Mouse (Mus musculus) natural killer cell, adult 2 months (primary cell): Measurements from ENCODE around the gene Plcl2.
"Not testable (repeated sequence)": the region's sequence is repeated elsewhere in the genome, so short reads cannot be mapped to it uniquely, and the experiment has no call there.

Experiments used
- DNase-seq, 2 experiments: peaks; one replicate each; pipeline ENCODE4 v3.0.0; 2022; ENCODE audit warnings: low spot score in 2 of 2

The Plcl2 gene

DNA sequence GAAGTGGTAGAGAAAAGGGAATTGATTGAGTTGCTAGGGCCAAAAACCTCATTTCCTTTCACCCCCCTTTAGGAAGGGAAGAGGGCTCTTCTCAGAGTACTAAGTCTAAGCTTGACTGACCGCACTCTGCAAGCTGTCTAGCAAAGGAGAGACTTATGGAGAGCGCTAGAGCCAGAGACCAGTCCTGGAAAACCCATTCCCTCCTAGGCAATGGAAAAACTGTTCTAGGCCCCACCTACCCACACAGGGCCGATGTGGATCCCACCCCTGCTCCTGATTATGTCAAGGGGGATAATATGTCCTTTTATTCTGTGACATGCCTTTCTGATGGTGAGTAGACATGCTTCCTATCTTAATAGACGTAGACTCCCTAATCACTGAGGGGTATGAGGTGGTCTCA lies 116.4 kb downstream of the Plcl2 start:
- DNase-seq, result no peak

DNA sequence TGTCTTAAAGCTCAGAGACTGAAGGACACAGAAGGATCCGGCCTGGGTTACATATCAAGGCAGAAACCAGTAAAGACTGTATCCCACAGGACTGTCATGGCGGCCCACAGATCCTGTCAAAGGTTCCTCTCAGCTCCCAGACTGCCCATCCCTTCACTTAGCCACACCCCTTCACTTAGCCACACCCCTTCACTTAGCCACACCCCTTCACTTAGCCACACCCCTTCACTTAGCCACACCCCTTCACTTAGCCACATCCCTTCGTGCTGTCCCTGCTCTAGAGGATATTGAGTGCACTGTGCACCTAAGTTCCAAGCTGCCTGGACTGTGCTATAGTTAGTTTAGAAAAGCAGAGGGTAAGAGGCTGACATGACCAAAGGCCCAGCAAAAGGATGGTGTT lies 118.5 kb downstream of the Plcl2 start:
- DNase-seq, result peak; percentile 24 to 40

DNA sequence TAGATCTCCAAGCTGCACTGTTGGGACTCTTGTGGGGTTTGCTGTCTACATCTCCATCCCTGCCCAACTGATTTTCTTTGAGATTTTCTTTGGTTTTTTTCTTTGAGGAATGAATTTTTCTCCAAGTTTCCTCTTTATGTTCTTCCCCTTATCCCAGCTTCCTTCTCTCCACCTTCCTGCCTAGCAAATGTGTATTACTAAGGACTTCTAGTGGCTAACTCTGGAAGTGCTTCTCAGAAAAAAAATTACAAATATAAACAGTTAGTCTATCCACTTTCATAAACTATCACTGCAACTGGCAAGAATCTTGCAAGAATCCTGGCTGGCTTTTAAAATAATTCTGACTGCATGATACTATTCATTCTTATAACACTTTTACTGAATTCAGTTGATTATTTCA lies 119.5 kb downstream of the Plcl2 start:
- DNase-seq, result no peak

DNA sequence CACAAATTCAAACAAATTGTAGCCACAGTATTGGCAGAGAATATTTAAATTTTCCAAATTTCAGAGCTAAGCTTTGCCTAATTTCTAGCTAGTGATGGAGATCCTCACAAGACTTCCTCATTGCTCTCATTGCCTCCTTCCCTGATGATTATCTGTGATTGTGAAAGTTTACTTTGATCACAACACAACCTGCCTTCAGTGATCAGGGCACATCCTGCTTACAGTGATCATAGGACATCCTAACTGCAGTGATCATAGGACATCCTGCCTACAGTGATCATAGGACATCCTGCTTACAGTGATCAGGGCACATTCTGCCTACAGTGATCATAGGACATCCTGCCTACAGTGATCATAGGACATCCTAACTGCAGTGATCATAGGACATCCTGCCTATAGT lies 121.8 kb downstream of the Plcl2 start:
- peak; percentile 1 to 5 for DNase-seq

DNA sequence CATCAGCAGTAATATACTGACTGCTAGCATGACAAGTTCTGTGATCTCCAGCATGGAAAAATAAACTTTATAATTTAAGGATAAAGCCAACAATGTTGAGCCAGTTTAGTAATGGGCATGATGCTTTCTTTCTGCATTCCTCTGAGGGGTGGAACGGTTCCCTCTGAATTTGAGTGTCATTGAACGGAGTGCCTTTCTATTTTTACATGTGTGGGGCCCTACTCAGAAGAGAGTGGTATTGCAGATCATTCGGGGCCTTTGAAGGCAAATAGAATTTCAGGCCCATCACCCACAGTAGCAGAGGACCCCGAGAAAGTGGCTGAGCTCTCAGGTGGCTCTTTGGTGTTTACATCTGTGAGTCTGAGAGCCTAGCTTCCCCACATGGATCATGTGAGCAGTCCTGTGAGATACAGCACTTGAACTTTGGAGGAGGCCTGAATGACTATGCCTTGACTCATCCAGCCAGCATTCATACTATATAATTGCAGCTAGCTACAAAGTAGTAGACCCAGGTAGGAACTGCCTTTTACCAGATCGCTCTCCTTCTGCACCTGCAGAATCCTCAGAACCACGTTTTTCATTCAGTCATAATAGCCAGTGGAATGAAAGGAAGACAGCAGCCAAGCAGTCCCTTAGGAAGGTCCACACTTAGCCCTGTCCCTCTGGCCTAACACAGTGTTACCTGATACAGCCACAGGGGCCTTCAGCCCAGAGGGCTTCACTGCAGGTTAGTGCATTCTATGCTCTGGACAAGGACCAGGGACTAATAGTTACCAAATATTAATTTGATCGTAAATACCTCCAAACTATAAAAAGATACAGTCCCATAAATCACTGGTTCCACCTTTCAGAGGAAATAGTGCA lies 125.0 kb downstream of the Plcl2 start:
- no peak for DNase-seq

DNA sequence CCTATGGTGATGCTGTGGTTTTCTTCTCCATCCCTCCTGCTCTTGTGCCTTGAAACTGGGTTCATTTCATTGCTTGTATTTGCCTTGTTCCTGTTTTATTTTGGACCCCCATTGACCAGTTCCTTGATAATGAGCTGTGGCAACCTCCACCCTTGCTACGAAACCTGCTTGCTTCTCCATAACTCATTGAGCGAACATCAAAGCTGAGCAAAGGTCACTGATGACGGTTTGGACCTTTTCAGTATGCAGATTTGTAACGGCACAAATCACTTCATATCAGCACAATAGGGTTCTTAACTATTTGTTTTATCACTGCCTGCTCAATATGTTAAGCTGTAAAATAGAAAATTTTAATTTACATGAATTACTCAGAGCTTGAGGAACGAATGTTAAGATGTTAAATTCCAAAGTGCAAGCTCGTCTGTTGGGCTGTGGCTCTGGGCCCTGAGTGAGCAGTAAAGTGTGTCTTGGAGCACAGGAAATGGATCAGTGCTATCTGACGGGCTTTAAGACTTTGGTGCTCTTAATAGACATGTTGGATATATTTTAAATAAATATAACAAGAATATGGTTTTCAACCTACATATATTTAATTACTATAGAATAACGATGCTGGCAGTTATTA lies 126.9 kb downstream of the Plcl2 start:
- no peak for DNase-seq

DNA sequence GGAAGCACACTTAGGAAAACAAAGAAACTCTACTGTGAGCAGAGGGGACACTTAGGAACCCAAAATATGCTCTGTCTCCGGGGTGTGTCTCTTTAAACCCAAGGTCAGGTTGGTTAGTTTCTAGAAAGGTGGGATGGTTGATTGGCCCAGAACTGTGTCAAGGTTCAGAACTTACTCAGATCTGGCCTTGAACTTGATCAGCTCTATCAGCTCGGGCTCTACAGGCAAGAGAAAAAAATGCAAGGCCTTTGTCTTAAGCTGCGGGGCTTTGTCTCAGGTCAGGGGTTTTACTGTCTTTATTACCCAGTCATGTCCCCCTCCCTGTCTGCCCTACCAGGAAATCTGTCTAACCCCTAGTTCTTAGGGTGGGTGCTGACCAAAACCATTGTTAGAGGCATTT lies 129.6 kb downstream of the Plcl2 start:
- DNase-seq, result no peak

DNA sequence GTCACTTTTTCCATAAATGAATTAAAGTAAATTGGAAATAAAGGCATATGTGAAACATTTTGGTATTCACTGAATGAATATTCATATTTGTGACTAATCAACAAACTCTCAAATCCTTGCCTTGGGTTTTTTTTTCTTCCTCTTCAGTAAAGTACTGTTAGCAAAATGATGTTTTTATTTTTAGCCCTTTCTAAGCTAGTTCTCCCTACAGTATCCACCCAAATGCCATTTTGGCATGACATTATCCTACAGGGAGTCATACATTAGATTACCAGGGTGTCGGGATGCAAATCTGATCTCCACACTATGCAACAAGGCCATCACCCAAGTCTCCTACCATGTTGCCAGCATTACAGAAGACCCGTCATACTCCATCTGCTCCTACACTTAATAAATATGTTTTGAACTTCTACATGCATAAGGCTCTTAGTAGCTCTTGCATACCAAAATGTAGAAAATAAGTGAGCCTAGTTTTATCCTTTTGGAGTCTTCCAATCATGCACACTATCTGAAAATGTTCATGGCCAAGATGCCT lies 131.9 kb downstream of the Plcl2 start:
- DNase-seq, result no peak

DNA sequence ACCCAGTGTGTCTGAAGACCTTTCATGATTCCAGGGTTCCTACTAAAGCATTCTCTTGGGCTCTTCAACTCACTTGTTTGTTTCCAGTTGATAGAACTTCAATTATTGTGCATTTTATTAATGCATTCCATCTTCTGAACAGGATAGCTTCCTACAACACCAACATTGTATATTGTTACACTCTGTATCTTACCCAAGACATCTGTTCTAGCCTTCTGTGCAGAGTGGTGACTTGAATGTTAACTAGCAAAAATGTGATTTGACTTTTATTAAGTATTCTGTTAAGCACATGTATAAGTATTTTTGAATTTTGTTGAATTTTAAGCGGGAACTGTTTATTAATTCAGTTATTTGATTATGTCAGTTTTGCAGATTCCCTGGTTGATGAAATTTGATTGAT lies 132.7 kb downstream of the Plcl2 start:
- DNase-seq, result no peak

DNA sequence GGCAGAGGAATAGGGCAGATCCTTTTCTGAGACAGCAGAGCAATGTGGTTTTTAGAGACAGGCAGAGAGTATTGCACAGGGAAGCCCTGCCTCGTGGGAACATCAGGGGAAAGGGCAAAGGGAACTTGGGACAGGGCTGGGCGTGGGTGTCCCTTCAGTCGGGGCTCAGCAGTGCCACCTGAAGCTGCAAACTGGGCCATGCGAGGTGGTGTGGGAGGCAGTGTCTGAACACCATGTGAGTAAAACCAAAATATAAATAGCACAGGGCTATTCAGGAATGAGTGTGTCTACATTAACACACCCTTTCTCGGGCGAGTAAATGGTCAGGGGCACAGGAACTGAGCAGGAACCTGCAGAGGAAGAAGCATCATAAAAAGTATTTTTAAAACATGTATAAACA lies 134.2 kb downstream of the Plcl2 start:
- DNase-seq, result no peak

DNA sequence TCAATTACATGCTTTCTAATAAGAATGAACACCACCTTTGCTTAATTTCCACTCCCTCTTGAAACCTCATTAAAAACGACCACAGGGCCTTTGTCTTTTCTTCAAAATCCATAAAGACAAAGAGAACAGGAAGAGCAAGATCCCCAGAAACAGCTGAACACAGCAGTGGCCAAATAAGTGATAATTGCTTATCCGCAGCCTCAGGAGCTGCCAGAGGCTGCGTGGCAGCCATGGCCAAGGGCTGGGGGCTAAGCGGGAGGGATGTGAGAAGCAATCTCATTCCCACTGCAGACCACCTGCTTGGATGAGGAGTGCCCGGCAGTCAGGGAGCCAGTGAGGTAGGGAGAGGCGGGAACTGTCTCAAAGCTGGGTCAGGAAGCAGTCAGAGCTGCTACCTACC lies 134.8 kb downstream of the Plcl2 start:
- no peak for DNase-seq

DNA sequence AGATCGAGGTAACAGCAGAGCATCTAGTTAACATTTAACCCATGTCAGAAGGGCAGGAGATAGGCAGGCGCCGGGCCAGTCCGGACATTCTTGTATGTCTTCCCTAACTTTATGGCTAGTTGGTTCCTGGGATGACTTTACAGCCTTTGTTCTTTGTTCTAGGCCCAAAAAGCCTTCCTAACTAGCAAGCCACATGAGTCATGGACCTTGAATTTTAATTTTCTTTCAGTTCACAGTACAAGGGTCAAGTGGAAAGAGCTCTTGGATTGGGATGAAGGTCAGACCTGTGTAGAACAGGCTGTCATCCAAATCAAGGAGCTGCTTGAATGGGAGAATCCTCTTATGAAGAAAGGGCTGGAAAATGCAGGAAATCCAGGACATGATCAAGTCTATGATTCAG lies 138.9 kb downstream of the Plcl2 start:
- DNase-seq, result not testable (repeated sequence)

DNA sequence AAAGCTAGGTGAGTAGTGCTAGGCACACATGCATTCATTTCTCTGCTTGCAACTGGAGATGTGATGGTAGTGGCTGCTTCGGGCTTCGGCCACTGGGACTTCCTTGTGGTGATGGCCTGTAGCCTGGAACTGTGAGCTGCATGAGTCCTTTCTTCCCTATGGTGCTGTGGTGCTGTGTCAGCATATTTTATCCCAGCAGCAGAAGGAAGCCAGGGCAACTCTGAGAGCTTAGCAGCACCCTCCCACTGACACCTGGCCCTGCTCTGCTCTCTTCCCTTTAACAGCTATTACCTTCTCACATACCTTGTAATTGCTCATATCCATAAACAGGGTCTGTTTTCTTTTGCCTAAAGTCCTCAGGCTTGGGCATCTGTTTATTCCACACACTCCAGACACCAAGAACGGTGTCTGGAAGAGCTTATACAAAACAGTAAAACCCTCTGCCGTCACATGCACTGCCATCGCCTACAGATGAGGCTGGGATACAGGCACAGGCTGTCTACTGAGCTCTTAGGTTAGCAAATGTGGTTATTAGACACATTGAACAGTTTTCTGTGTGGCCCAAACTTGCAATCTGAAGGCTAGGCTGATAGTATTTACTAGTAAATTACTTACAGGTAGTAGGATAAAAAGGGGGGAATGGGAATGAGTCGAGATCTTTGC lies 139.7 kb downstream of the Plcl2 start:
- no peak for DNase-seq

DNA sequence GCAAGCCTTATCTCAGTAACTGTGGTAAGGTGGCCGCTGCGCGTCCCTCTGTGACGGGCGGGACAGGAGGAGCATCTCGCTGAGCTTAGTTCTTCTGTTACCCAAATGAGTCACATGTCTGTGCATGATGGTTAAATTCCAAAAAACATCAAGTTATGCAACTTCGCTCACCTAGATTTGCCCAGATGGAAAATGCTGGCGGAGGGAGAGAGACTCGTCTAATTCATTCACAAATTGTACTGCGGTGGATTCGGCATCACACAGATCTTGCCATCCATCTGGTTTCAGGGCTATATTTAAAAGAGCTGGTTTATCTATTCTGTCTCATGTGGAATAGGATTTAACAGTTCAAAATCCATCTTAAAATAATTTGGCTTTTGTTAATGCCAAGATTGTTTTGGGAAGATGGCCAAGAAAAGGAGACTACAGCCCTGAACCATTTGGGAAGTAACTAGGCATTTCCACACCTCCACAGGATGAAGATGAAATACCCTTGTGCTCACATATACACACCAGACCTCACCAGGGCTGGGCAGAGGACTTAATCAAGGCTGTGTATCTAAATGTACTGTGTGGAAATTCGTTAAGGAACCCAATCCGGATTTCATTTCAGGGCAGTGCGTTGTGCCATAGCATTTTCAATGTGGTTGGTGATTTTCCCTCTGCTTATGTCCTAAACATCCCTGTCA lies 141.5 kb downstream of the Plcl2 start:
- DNase-seq, result no peak

DNA sequence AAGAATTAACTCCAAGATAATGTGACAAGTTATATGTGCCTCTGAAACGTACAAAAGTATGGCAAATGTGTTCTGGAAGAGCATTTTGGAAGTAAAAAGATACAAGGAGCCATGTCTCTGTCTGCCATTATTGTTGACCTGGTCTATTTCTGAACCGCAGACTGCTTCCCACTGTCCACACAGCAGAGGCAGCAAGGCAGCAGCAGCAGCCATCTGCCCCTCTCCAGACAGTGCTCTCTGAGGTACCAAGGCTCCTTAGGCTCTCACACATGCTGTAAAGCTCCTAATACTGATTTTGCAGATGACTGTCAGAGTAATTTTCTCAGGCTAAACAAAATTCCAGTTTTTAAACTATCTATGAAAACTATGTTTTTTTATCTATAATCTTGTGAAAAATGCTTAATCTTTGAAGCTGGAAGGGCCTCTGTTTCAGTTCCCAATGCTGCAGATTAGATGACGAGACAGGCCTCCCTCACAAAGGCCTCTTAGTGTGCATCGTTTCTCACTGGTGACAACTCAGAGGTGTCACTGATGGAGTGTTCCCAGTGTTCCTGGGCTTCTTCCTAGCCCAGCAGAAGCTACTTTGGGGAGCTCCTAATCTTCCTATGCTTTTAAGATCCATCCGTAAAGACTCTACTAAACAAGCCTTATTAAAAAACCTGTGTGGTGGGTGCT lies 145.7 kb downstream of the Plcl2 start:
- no peak for DNase-seq

DNA sequence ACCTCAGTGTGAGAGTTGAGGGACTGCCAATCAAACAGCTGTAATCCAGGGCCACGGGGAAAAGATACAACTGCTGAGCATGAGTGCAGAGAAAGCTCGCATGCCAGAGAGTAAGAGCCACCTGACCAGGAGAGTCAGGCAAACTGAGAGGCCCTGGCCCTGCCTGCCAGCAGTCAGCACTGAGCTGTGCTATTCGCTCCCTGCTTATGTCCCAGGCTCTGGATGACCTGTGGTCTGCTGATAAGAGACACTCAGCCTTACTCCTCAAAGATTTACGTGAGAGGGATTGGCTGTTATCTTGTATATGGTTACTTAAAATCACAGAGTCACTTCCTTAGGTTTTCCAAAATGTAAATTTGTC lies 146.2 kb downstream of the Plcl2 start:
- no peak for DNase-seq

DNA sequence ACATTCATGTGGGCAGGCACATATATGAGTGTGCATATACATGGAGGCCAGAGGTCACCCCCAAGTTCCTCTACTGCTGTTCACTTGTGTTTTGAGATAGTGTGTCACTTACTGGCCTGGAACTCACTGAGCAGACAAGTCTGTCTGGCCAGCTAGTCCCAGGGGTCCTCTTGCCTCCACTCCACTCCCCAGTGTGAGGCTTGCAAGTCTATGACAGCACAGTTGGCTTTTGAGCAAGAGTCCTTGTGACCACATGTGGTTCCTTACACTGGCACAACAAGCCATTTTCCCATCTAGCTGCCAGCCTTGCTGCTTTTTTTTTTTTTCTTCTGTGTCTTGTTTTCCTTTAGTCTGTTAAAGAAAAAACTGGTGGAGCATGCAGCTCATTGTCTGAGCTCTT lies 148.1 kb downstream of the Plcl2 start:
- no peak for DNase-seq

DNA sequence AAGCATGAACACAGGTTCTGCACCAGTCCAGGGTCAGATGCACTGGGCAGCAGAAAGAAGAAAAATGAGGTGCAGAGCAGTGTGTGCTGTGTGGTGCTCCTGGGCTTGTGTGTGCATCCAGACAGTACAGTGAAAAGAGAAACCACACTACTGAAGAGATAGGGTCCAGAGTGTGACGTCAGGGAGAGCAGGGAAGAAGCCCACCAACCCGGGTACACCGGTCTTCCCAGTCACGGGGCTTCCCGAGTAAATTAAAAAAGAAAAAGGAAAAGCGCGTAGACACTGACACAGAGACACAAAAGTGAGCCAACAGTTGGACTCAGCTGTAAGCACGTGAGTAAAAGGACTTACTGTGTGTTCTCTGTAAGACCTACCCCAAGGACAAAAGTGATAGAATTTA lies 149.7 kb downstream of the Plcl2 start:
- no peak for DNase-seq

DNA sequence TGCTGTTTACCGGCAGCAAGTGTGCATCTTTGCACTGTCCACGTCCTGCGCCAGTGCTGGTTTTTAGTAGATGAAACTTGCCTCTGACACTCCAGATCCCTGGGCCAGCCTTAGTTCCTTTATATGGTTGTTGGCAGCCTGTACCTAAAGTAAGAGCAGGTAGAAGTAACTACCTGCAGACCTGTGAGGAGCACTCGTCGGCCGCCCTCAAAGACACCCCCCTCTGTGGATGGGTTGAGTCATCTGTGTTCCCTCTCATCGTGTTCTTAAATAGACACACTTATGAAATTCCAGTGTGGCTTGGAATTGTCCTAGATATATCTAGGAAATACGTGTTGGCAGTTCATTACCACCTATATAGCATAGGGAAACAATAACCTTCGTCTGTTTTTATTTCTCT lies 158.4 kb downstream of the Plcl2 start:
- no peak for DNase-seq

DNA sequence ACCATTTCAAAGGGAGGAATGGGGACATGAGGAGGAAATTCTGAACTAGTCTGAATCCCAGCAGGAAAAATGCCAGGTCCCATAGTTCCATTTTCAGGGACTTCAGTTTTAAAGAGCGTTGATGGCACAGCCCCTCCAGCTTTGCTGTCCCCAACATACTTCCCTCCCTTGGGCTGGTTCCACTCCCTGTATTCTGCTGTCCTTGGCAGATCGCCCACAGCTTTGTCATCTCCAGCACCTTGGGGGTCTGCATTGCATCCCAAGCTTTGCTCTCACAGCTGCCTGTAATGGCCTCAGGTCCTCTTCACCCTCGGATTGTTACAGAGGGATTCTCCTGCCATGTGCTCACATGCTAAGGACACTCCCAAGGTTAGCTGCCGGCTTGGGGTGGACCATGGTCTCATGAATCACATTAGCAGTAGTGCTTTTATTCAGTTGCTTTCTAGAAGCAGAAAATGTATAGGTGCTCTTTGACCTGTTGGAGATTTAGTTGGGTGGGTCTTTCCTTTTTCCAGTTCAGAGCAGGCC lies 159.5 kb downstream of the Plcl2 start:
- DNase-seq, result no peak

DNA sequence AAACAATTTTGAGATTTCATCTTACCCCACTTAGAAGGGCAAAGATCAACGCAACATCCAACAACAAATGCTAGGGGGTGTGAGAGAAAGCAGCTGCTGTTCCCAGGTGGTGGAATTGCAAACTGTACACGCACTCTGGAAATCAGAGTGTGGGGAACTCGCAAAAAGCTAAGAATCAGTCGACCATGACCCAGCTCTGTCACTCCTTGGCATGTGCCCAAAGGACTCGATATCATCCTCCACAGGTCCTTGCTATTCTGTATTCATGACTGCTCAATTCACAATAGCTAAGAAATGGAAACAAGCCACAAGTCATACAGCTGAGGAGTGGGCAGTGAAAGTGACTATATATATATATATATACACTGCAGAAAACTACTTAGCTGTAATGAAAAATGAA lies 162.2 kb downstream of the Plcl2 start:
- DNase-seq, result no peak
